Mouse (Mus musculus) layer of hippocampus, adult 18-20 months (tissue): ENCODE measurements around the gene Gramd1b. TPM values are rescaled to one million over a fixed set of nuclear protein-coding genes. Genes with fewer than 3 reads are reported as not detected.

ENCODE experiments used
- DNase-seq, 2 experiments: peaks; one replicate each; pipeline ENCODE4 v3.0.0; 2022; ENCODE audit warnings: low spot score in 2 of 2
- total RNA-seq, 2 experiments: library from RNA; stranded (reverse); gene quantifications; 2 replicates each; pipeline ENCODE4 v1.2.3; 2021

The Gramd1b gene
- total RNA-seq, 2 experiments from 2014 or later, result 146 to 159 TPM

DNA sequence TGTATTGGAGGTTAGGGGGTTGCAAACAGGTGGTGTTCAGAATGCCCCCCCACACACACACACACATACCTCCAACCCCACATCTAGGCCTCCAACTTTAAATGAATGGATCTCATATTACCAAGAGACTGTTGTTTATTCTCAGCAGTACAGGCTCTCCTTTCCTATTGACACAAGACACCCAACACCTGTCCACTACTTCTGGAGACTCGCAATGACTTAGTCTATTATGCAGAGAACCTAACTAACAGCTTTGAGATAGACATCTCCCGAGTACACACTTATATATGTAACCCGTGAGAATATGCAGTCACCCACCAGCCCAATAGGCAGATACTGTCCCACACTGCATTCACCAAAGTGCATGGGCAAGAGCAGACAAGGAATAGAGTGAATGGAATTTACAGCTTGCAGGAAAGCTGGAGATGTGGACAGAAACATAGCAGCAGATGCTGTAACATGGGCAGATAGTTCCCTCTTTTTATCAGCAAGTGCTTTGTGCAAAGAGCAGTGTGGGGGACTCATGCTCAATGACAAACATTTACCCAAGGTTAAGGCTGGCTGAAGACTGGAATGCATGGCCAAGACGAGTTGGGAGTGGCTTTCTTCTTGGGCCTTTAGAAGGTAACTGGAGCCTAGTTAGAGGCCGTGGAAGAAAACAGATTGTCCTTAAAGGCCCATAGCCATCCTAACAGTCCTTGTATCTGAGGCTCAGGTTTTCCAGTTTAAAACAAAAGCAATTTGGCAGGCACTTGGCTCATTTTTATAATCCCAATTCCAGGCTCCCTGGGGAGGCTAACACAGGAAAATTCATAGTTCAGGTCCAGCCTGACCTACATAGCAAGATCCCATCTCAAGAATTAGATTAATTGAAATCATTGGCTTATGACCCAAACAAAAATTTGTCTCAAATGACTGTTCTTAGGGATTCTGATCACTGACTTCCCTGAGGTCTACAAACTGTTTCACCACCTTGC, 71.6 kb downstream of the Gramd1b start:
- DNase-seq, result no peak

DNA sequence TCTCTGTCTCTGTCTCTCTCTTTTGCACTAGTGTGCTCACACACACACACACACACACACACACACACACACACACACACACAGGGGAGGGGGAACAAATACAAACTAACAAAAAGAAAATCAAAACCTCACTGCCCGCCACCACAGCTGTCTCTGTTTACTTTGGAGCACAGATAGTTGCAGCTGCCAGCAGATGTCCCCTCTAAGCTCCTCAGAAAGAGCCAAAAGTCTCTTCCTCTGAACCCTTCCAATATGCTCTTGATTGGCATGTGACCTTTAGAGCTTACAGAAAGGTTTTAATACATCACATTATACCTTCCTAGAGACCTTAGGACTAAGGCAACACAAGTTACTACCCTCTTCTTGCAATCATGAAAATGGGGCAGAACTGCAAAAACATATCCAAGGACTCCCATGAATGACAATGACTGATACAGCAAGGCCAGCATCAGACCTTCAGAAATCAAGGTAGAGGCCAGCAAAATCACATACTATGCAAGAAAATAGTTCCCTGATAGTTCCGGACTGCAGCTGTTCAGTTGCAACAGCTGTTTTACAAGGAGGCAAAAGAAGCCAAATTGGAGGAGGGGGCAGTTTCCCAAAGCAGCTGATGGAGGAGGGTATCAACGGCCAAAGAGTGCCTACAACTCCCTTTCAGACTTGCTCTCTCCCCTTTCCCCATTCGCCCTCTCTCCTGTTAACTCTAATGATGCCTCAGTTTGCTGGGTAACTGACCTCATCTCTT, 72.5 kb downstream of the Gramd1b start:
- no peak for DNase-seq

DNA sequence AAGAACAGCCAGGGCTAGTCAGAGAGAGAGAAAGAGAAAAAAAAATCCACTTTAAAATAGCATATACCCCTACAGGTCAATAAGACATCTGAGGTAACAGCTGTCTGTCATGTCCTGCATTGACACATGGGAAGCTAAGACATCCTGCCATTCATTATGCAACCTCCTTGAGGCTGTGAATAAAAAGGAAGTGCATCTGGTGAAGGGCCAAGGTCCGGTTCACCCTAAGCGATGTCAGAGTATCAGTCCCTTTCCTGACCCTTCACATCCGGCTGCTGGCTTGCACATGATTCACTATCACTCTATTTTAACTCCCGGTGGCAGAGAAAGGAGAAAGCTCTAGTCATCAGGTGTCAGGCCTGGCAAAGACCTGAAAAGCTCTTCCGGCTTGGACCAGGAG, 73.7 kb downstream of the Gramd1b start:
- no peak for DNase-seq

GRCm38 (mm10) chr9:40456191-40456590, 75.0 kb downstream of the Gramd1b start:
- DNase-seq, result peak in 1 of 2 experiments; percentile 33

DNA sequence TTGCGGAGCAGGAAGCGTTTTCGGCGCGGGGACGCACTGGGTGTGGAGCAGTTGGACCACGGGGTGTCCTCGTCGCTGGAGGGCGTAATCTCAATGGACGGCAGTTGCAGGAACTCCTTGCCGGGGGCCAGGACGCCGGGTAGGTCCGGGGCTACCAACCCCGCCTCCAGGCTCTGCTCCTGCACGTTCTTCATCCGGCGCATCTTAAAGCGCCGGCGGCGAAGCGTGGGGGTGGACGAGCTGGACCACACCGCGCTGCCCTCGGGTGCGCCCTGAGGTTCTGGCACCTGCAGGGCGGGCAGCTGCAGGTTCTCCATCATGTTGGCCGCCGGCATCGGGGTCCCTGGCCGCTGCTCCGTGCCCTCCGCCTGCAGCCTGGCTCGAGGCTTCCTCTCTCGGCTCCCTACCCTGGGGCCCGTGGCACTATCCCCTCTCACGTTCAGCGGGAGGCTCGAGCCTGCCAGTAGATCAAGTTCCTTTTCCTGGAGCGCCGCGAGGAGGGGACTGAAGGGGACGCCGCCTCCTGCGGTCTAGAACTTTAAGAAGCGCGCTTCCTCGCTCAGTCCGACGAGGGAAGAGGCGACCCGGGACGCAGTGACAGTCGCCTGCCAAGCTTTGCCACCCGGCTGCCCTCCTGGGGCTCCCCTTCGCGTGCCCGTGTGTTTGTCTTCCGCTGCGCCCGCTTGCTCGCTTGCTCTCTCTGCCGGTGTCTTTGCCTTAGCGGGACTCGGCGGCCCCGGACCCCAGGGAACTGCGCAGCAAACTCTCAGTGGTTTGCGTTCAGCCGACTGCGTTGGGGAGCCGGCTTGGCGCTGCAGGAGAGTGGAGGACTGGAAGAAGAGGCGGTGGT, 75.6 kb downstream of the Gramd1b start:
- DNase-seq, result peak in 1 of 2 experiments; percentile 17

DNA sequence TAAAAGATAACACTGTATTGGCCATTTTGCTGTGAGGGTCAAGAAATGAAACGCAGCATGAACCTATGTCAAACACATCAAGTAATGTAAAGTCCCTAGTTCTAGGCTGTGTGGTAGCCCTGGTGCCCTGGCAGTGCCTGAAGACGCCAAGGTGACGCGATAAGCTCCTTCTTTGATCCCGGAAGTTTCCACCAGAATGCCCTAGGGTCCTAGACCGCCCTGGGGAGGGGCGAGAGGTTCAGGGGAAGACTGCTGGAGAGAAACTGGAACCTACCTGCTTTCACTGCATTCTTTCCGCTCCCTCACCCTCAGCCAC, 76.2 kb downstream of the Gramd1b start:
- DNase-seq, result no peak

- no peak for DNase-seq
Measured at GRCm38 (mm10) chr9:40453889-40454288, 77.3 kb downstream of the Gramd1b start.

GRCm38 (mm10) chr9:40452208-40452607, 79.0 kb downstream of the Gramd1b start:
- no peak for DNase-seq

DNA sequence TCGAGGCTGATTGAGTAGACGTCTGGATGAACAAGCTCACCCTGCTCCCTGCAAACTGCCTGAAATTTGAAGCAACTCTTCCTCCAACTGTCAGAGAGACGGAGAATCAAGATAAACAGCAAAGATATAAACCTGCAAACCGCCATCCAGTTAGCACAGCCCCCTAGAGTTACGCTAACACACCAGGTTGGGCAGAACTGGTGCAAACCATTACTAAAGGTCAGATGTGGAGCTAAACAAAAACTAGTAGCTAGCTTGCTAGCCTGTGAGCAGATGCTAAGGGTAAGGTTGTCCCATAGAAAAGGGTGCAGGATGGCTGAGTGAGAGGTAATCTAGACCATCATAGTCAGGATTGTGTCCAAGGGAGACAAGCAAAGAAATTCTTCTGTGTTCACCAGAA, 80.4 kb downstream of the Gramd1b start:
- DNase-seq, result no peak

DNA sequence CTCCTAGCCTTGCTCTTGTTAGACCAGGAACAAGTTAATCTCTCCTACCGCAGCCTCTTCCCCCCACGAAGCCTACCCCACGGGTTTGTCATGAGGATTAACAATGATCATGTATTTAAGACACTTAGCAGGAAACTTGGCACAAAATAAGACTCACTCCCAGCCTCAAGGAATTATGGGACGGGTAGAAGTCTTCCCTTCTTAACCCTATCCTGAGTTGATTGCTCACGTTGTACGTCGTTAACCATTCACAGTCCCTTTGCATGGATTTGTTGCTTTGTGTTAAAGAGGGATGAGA, 80.8 kb downstream of the Gramd1b start:
- no peak for DNase-seq

- DNase-seq, result no peak
Measured at GRCm38 (mm10) chr9:40449610-40450416, 81.4 kb downstream of the Gramd1b start.

GRCm38 (mm10) chr9:40448646-40449243, 82.4 kb downstream of the Gramd1b start:
- no peak for DNase-seq

- DNase-seq, result no peak
Measured at GRCm38 (mm10) chr9:40447265-40447664, 83.9 kb downstream of the Gramd1b start.

GRCm38 (mm10) chr9:40444961-40445360, 86.2 kb downstream of the Gramd1b start:
- DNase-seq, result no peak

GRCm38 (mm10) chr9:40442784-40443183, 88.4 kb downstream of the Gramd1b start:
- no peak for DNase-seq

- no peak for DNase-seq
Measured at GRCm38 (mm10) chr9:40439973-40440687, 91.1 kb downstream of the Gramd1b start.

GRCm38 (mm10) chr9:40438731-40439526, 92.3 kb downstream of the Gramd1b start:
- DNase-seq, result peak in 1 of 2 experiments; percentile 11

- no peak for DNase-seq
Measured at GRCm38 (mm10) chr9:40437891-40438290, 93.3 kb downstream of the Gramd1b start.

GRCm38 (mm10) chr9:40433286-40433685, 97.9 kb downstream of the Gramd1b start:
- peak; percentile 35 to 51 for DNase-seq
